21 mouse cellular contexts compared by ENCODE assay signal in the genomic region with DNA sequence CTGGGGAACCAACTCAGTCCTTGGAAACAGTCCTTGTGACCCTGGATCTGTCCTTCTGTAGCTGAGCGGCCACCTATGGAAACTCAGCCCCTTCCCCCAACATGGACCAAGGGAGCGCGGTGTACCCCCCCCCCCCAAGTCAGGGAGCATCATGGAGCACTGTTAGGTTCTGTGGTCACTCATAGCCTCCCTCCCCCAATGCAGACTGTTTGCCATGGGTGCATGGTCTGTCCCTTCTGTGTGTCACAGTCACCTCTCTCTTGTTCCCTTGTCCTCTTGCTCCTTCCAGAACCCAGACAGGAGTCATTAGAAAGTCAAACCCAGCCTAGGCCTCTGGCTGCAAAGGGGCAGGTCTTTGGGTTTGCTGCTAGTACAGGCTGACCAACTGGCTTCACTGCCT. TPM values are rescaled to one million over a fixed set of nuclear protein-coding genes. Genes with fewer than 3 reads are reported as not detected.
DNase-seq lines count a peak whose midpoint lies in the region; ATAC-seq and TF ChIP-seq lines count a peak whose summit lies in the region.
"Had no signal": no experiment of that assay in that cellular context is flagged by ENCODE, and none has a peak within 500 bp of the region (broad histone marks: within the 10 kb centered on the region; RNA-seq: fewer than 3 reads in every experiment).

No protein-coding gene starts in this region.

- 93% methylated on average over 3 of the region's 3 CpGs for WGBS in hindbrain, embryonic 12.5 days
- 95% methylated on average over 3 of the region's 3 CpGs for WGBS in hindbrain, embryonic 14.5 days
- WGBS in liver, adult 2 months = 97% methylated on average over 3 of the region's 3 CpGs
- 63% methylated on average over 2 of the region's 3 CpGs for WGBS in liver, embryonic 12.5 days (ENCODE audit: insufficient replicate concordance)
- 100% methylated on average over 2 of the region's 3 CpGs for WGBS in intestine, postnatal 0 days
- 93% methylated on average over 3 of the region's 3 CpGs for whole genome bisulfite sequencing in limb, embryonic 10.5 days

- DNase-seq in hindbrain, embryonic 14.5 days (ENCODE audit: low spot score) = no peak
- no peak for DNase-seq in liver, adult 2 months (ENCODE audit: extremely low read depth, low read depth, low spot score)
- no peak for DNase-seq in limb, embryonic 10.5 days (ENCODE audit: low spot score)
- DNase-seq: adrenal gland, adult 8-10 months; adrenal gland, postnatal 25 days; cerebellum, adult 11-12 months; cerebellum, adult 8-10 months; cerebellum, postnatal 10 days; cerebellum, postnatal 36 days; embryo, embryonic 11 days; gastrocnemius, postnatal 25 days had no signal

- no peaks in the 10 kb centered on the region for H3K36me3 ChIP-seq in hindbrain, embryonic 12.5 days
- no peaks in the 10 kb centered on the region for H3K36me3 ChIP-seq in hindbrain, embryonic 14.5 days (replicated peaks; ENCODE audit: control insufficient read depth, insufficient read depth)
- H3K36me3 ChIP-seq in liver, adult 2 months (ENCODE audit: control insufficient read depth, insufficient read depth, low read length) = no peaks in the 10 kb centered on the region
- H3K36me3 ChIP-seq in liver, embryonic 12.5 days = no peaks in the 10 kb centered on the region
- H3K36me3 ChIP-seq in intestine, postnatal 0 days (ENCODE audit: control insufficient read depth, insufficient read depth) = no peaks in the 10 kb centered on the region
- no peaks in the 10 kb centered on the region for H3K36me3 ChIP-seq in limb, embryonic 10.5 days
- H3K36me3 ChIP-seq: embryonic facial prominence, embryonic 10.5 days; embryonic facial prominence, embryonic 13.5 days; forebrain, embryonic 12.5 days; forebrain, embryonic 15.5 days had no signal

- peaks cover 22% of the 10 kb centered on the region; the same call in 1 of the 2 replicates for H3K27me3 ChIP-seq in hindbrain, embryonic 12.5 days
- no peaks in the 10 kb centered on the region for H3K27me3 ChIP-seq in hindbrain, embryonic 14.5 days (ENCODE audit: control insufficient read depth, insufficient read depth, low read length)
- no peaks in the 10 kb centered on the region for H3K27me3 ChIP-seq in liver, adult 2 months (ENCODE audit: control insufficient read depth, insufficient read depth, low read length)
- no peaks in the 10 kb centered on the region for H3K27me3 ChIP-seq in liver, embryonic 12.5 days (replicated peaks)
- no peaks in the 10 kb centered on the region for H3K27me3 ChIP-seq in intestine, postnatal 0 days (replicated peaks; ENCODE audit: control insufficient read depth, insufficient read depth, low read length)
- no peaks in the 10 kb centered on the region; the same call in 1 of the 2 replicates for H3K27me3 ChIP-seq in limb, embryonic 10.5 days (ENCODE audit: low read depth, poor library complexity, severe bottlenecking)
- H3K27me3 ChIP-seq: embryonic facial prominence, embryonic 13.5 days had no signal

- no peak for TF ChIP-seq CTCF in liver, adult 2 months (IDR thresholded peaks at IDR 0.05; ENCODE audit: low read depth, low read length)
- no peak for TF ChIP-seq CTCF in intestine, postnatal 0 days (IDR thresholded peaks at IDR 0.05; ENCODE audit: low read depth)

- H3K4me1 ChIP-seq in hindbrain, embryonic 12.5 days = peaks cover 12% of the 10 kb centered on the region
- H3K4me1 ChIP-seq in hindbrain, embryonic 14.5 days (replicated peaks; ENCODE audit: control insufficient read depth, insufficient read depth, low read length) = 0 out of 2 replicates have a peak, but pooled peaks cover 3% of the 10 kb centered on the region
- peaks cover 24% of the 10 kb centered on the region for H3K4me1 ChIP-seq in liver, adult 2 months (ENCODE audit: control insufficient read depth, insufficient read depth, low read length)
- H3K4me1 ChIP-seq in liver, embryonic 12.5 days = peaks cover 7% of the 10 kb centered on the region; the same call in 1 of the 2 replicates
- H3K4me1 ChIP-seq in intestine, postnatal 0 days (replicated peaks; ENCODE audit: control insufficient read depth, insufficient read depth, low read length) = no peaks in the 10 kb centered on the region; the same call in 1 of the 2 replicates
- H3K4me1 ChIP-seq in limb, embryonic 10.5 days = peaks cover 33% of the 10 kb centered on the region
- H3K4me1 ChIP-seq: forebrain, embryonic 15.5 days had no signal

- no peak overlapping the region for H3K4me3 ChIP-seq in hindbrain, embryonic 12.5 days
- H3K4me3 ChIP-seq in hindbrain, embryonic 14.5 days (replicated peaks; ENCODE audit: low read length) = no peak overlapping the region
- no peak overlapping the region for H3K4me3 ChIP-seq in liver, adult 2 months (ENCODE audit: insufficient read depth, low read depth, low read length)
- no peak overlapping the region for H3K4me3 ChIP-seq in liver, embryonic 12.5 days
- H3K4me3 ChIP-seq in intestine, postnatal 0 days (ENCODE audit: low read depth, low read length) = no peak overlapping the region
- no peak overlapping the region for H3K4me3 ChIP-seq in limb, embryonic 10.5 days
- H3K4me3 ChIP-seq: embryonic facial prominence, embryonic 10.5 days; embryonic facial prominence, embryonic 13.5 days; erythroblast, embryonic 14.5 days; forebrain, embryonic 12.5 days; forebrain, embryonic 15.5 days had no signal

- H3K27ac ChIP-seq in hindbrain, embryonic 12.5 days = peak overlapping the region; percentile 23; the same call in 1 of the 2 replicates
- H3K27ac ChIP-seq in hindbrain, embryonic 14.5 days = no peak overlapping the region
- peak overlapping the region; percentile 99 for H3K27ac ChIP-seq in liver, adult 2 months (replicated peaks; ENCODE audit: insufficient read depth, low read depth, low read length)
- H3K27ac ChIP-seq in liver, embryonic 12.5 days = no peak overlapping the region
- H3K27ac ChIP-seq in intestine, postnatal 0 days (ENCODE audit: low read depth, low read length) = peak overlapping the region; percentile 65; the same call in 1 of the 2 replicates
- H3K27ac ChIP-seq in limb, embryonic 10.5 days = 0 out of 2 replicates have a peak overlapping the region, but pooled peaks have one; percentile 6
- H3K27ac ChIP-seq: embryonic facial prominence, embryonic 10.5 days; embryonic facial prominence, embryonic 13.5 days; forebrain, embryonic 12.5 days; forebrain, embryonic 15.5 days had no signal

- no peak overlapping the region for H3K4me2 ChIP-seq in hindbrain, embryonic 12.5 days (replicated peaks)
- H3K4me2 ChIP-seq in hindbrain, embryonic 14.5 days (replicated peaks) = no peak overlapping the region
- H3K4me2 ChIP-seq in liver, embryonic 12.5 days = no peak overlapping the region
- H3K4me2 ChIP-seq in intestine, postnatal 0 days (replicated peaks; ENCODE audit: low read depth) = no peak overlapping the region
- H3K4me2 ChIP-seq: embryonic facial prominence, embryonic 13.5 days; forebrain, embryonic 12.5 days; forebrain, embryonic 15.5 days; heart, embryonic 11.5 days had no signal

- no peak for ATAC-seq in hindbrain, embryonic 12.5 days (ENCODE audit: low FRiP score)
- no peak for ATAC-seq in hindbrain, embryonic 14.5 days (ENCODE audit: low FRiP score)
- ATAC-seq in liver, embryonic 12.5 days = no peak
- ATAC-seq in intestine, postnatal 0 days = no peak
- ATAC-seq: CD4-positive, CD25-positive, alpha-beta regulatory T cell, adult 4 months; forebrain, embryonic 15.5 days had no signal

- H3K79me2 ChIP-seq in liver, adult 2 months (ENCODE audit: control insufficient read depth, insufficient read depth, low read length) = no peaks in the 10 kb centered on the region

- no peak for TF ChIP-seq POLR2A in liver, adult 2 months (IDR thresholded peaks at IDR 0.05; ENCODE audit: extremely low read depth, insufficient read depth, low read length)

- no peaks in the 10 kb centered on the region for H3K9me3 ChIP-seq in hindbrain, embryonic 12.5 days (replicated peaks)
- H3K9me3 ChIP-seq in hindbrain, embryonic 14.5 days (ENCODE audit: control insufficient read depth, low read length) = no peaks in the 10 kb centered on the region
- no peaks in the 10 kb centered on the region for H3K9me3 ChIP-seq in liver, embryonic 12.5 days (replicated peaks)
- no peaks in the 10 kb centered on the region for H3K9me3 ChIP-seq in intestine, postnatal 0 days (ENCODE audit: control insufficient read depth)
- no peaks in the 10 kb centered on the region for H3K9me3 ChIP-seq in limb, embryonic 10.5 days (replicated peaks)
- H3K9me3 ChIP-seq: embryonic facial prominence, embryonic 10.5 days; embryonic facial prominence, embryonic 13.5 days; forebrain, embryonic 12.5 days; forebrain, embryonic 15.5 days had no signal

- no peak overlapping the region for H3K9ac ChIP-seq in hindbrain, embryonic 12.5 days
- no peak overlapping the region for H3K9ac ChIP-seq in hindbrain, embryonic 14.5 days
- peak overlapping the region; percentile 67; the same call in 1 of the 2 replicates for H3K9ac ChIP-seq in liver, adult 2 months (ENCODE audit: low read depth, low read length)
- H3K9ac ChIP-seq in liver, embryonic 12.5 days = no peak overlapping the region
- no peak overlapping the region for H3K9ac ChIP-seq in intestine, postnatal 0 days (ENCODE audit: low read depth, low read length)
- H3K9ac ChIP-seq: embryonic facial prominence, embryonic 13.5 days; forebrain, embryonic 12.5 days; forebrain, embryonic 15.5 days had no signal

RNA-seq across cellular contexts. Expression of a gene that starts 46.9 kb away (rescaled TPM):
- 51.4 and 55.3 TPM in 2 replicates for polyA plus RNA-seq in hindbrain, embryonic 12.5 days (2016; fragmentation: Nextera tagmentation; extraction: Ambion mirVana)
- 39.1 and 42.1 TPM in 2 replicates for polyA plus RNA-seq in hindbrain, embryonic 14.5 days (2014; fragmentation: Nextera tagmentation; extraction: Ambion mirVana)
- total RNA-seq in liver, adult 2 months (2014; rRNA removed) = 16.7 and 20.4 TPM in 2 replicates
- 17.2 and 18.3 TPM in 2 replicates for polyA plus RNA-seq in liver, adult 2 months (2012; rRNA removed)
- 47.2 and 47.3 TPM in 2 replicates for polyA plus RNA-seq in liver, embryonic 12.5 days (2016; fragmentation: Nextera tagmentation; extraction: Ambion mirVana)
- polyA plus RNA-seq in intestine, postnatal 0 days (2015; fragmentation: Nextera tagmentation; extraction: Ambion mirVana) = 15.6 and 16.2 TPM in 2 replicates
- polyA plus RNA-seq in limb, embryonic 10.5 days (2016; fragmentation: Nextera tagmentation; extraction: Ambion mirVana) = 94.0 and 95.2 TPM in 2 replicates

RNA-seq across cellular contexts. Expression of a gene that starts 54.4 kb away (rescaled TPM):
- 134 and 141 TPM in 2 replicates for polyA plus RNA-seq in hindbrain, embryonic 12.5 days (2016; fragmentation: Nextera tagmentation; extraction: Ambion mirVana)
- polyA plus RNA-seq in hindbrain, embryonic 14.5 days (2014; fragmentation: Nextera tagmentation; extraction: Ambion mirVana) = 132 and 134 TPM in 2 replicates
- total RNA-seq in liver, adult 2 months (2014; rRNA removed) = 5.8 and 7.9 TPM in 2 replicates
- 14.8 and 17.2 TPM in 2 replicates for polyA plus RNA-seq in liver, adult 2 months (2012; rRNA removed)
- 38.5 and 39.0 TPM in 2 replicates for polyA plus RNA-seq in liver, embryonic 12.5 days (2016; fragmentation: Nextera tagmentation; extraction: Ambion mirVana)
- 49.8 and 50.2 TPM in 2 replicates for polyA plus RNA-seq in intestine, postnatal 0 days (2015; fragmentation: Nextera tagmentation; extraction: Ambion mirVana)
- 188 and 193 TPM in 2 replicates for polyA plus RNA-seq in limb, embryonic 10.5 days (2016; fragmentation: Nextera tagmentation; extraction: Ambion mirVana)

Comparison
In these comparisons a context has a peak if more than half of its experiments do, and no peak if none do; other contexts are left out.
1. H3K27ac ChIP-seq: peak in hindbrain, embryonic 12.5 days (single experiment), liver, adult 2 months (single experiment), intestine, postnatal 0 days (single experiment) and limb, embryonic 10.5 days (single experiment); none in hindbrain, embryonic 14.5 days (single experiment) and liver, embryonic 12.5 days (single experiment).